Comparison of ENCODE assay signal across 8 mouse cellular contexts in the genomic region with DNA sequence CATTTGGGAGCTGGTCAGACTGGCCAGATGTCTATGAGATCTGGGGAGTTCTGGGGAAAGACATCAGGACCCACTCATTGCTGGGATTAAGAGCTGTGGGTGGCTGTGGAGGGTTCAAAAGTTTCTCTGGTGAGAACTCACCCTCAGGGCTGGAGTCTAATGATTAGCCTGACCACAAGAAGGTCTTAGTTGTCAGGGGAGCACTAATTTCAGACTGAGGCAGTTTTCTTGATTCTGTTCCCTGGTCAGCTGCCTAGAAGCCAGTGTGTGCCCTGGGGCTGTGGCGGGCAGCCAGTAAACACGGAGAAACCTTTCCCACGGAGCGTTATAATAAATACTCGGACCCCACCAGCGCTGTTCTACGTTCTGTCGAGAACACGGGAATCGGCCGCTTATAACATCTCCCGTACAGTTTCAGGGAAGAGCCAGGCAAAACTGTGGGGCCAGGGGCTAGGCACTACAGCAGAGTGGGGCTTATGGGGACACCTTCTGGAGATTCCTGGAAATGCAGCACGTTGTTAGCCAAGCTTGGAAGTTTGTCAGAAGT. TPM values are rescaled to one million over a fixed set of nuclear protein-coding genes. Genes with fewer than 3 reads are reported as not detected.
DNase-seq lines count a peak whose midpoint lies in the region; ATAC-seq and TF ChIP-seq lines count a peak whose summit lies in the region.

No protein-coding gene starts in this region.

- peak; percentile 66; the same call in 1 of the 2 replicates for ATAC-seq in embryonic facial prominence, embryonic 15.5 days (ENCODE audit: insufficient number of reproducible peaks, low FRiP score, low TSS enrichment, low read depth)
- ATAC-seq in heart, embryonic 13.5 days (ENCODE audit: extremely low read depth, insufficient number of reproducible peaks, low FRiP score, low TSS enrichment), result no peak
- ATAC-seq in lung, embryonic 16.5 days (ENCODE audit: low read depth), result peak; percentile 71
- no peak for ATAC-seq in inflammation-experienced regulatory T-cells, adult 6 months

- H3K27ac ChIP-seq in MEL (ENCODE audit: control insufficient read depth, low read depth, low read length), result no peak overlapping the region
- no peak overlapping the region for H3K27ac ChIP-seq in embryonic facial prominence, embryonic 15.5 days (replicated peaks)
- no peak overlapping the region for H3K27ac ChIP-seq in heart, embryonic 13.5 days (replicated peaks)
- 0 out of 2 replicates have a peak overlapping the region, but pooled peaks have one; percentile 22 for H3K27ac ChIP-seq in lung, embryonic 16.5 days (ENCODE audit: low read length)

- H3K36me3 ChIP-seq in MEL (ENCODE audit: control insufficient read depth in 1 of 2, insufficient read depth in 2 of 2, low read length in 2 of 2), result peaks cover 0 to 27% of the 10 kb centered on the region in 2 experiments; a peak in 2 of 4 replicates
- H3K36me3 ChIP-seq in embryonic facial prominence, embryonic 15.5 days, result no peaks in the 10 kb centered on the region
- H3K36me3 ChIP-seq in heart, embryonic 13.5 days, result no peaks in the 10 kb centered on the region
- H3K36me3 ChIP-seq in lung, embryonic 16.5 days (ENCODE audit: control insufficient read depth, insufficient read depth, low read length), result no peaks in the 10 kb centered on the region

- peak overlapping the region; percentile 74 for H3K4me2 ChIP-seq in embryonic facial prominence, embryonic 15.5 days (replicated peaks)
- H3K4me2 ChIP-seq in heart, embryonic 13.5 days, result peak overlapping the region; percentile 73
- peak overlapping the region; percentile 81 for H3K4me2 ChIP-seq in lung, embryonic 16.5 days (ENCODE audit: low read depth, low read length)

- DNase-seq in MEL (ENCODE audit: low read depth, low spot score), result peak; percentile 84
- peak; percentile 82 for DNase-seq in brain, adult 2 months (ENCODE audit: low read depth, low spot score)
- DNase-seq in kidney, postnatal 10 days, result peak; percentile 86
- peak; percentile 67 for DNase-seq in ovary, postnatal 14 days (ENCODE audit: low spot score)

- peak; percentile 76 to 85 (median 83) for TF ChIP-seq CTCF in MEL (IDR thresholded peaks at IDR 0.05 in 2 of 3, conservative IDR thresholded peaks at IDR 0.05 in 1 of 3; ENCODE audit: control insufficient read depth in 1 of 3, insufficient read depth in 1 of 3, low read depth in 2 of 3, low read length in 3 of 3, poor library complexity in 1 of 3, severe bottlenecking in 1 of 3)

- H3K79me2 ChIP-seq in MEL (ENCODE audit: control insufficient read depth, insufficient read depth, low read length, poor library complexity), result no peaks in the 10 kb centered on the region

- 3% methylated on average over 13 of the region's 13 CpGs for WGBS in embryonic facial prominence, embryonic 15.5 days
- 11% methylated on average over 13 of the region's 13 CpGs for WGBS in heart, embryonic 13.5 days
- WGBS in lung, embryonic 16.5 days, result 6% methylated on average over 13 of the region's 13 CpGs

- no peaks in the 10 kb centered on the region for H3K9me3 ChIP-seq in MEL (replicated peaks; ENCODE audit: insufficient read depth, low read length)
- H3K9me3 ChIP-seq in embryonic facial prominence, embryonic 15.5 days (replicated peaks), result no peaks in the 10 kb centered on the region
- H3K9me3 ChIP-seq in heart, embryonic 13.5 days, result no peaks in the 10 kb centered on the region
- H3K9me3 ChIP-seq in lung, embryonic 16.5 days (ENCODE audit: control insufficient read depth, low read length), result no peaks in the 10 kb centered on the region

- peak; percentile 81 for TF ChIP-seq RAD21 in MEL (IDR thresholded peaks at IDR 0.05; ENCODE audit: low read depth, low read length)

- TF ChIP-seq POLR2A in MEL (IDR thresholded peaks at IDR 0.05; ENCODE audit: control insufficient read depth in 1 of 2, insufficient read depth in 1 of 2, low read depth in 1 of 2, low read length in 2 of 2, poor library complexity in 1 of 2), result no peak

- peak overlapping the region; percentile 69 for H3K9ac ChIP-seq in MEL (ENCODE audit: control insufficient read depth, low read depth, low read length, poor library complexity, severe bottlenecking)
- H3K9ac ChIP-seq in embryonic facial prominence, embryonic 15.5 days, result peak overlapping the region; percentile 39
- peak overlapping the region; percentile 70 for H3K9ac ChIP-seq in heart, embryonic 13.5 days
- peak overlapping the region; percentile 74 for H3K9ac ChIP-seq in lung, embryonic 16.5 days (ENCODE audit: low read length)

- TF ChIP-seq EP300 in MEL (IDR thresholded peaks at IDR 0.05; ENCODE audit: low read depth in 1 of 2, low read length in 2 of 2), result 0 out of 4 replicates have a peak, but pooled peaks of 1 of the 2 experiments have one; percentile 11

- peaks cover 9 to 29% of the 10 kb centered on the region in 2 experiments; a peak in 3 of 4 replicates for H3K4me1 ChIP-seq in MEL (ENCODE audit: control insufficient read depth in 1 of 2, insufficient read depth in 2 of 2, low read length in 2 of 2)
- peaks cover 4% of the 10 kb centered on the region; the same call in 1 of the 2 replicates for H3K4me1 ChIP-seq in embryonic facial prominence, embryonic 15.5 days
- H3K4me1 ChIP-seq in heart, embryonic 13.5 days, result peaks cover 22% of the 10 kb centered on the region
- H3K4me1 ChIP-seq in lung, embryonic 16.5 days (replicated peaks; ENCODE audit: control insufficient read depth, insufficient read depth, low read length), result peaks cover 15% of the 10 kb centered on the region

- no peaks in the 10 kb centered on the region for H3K27me3 ChIP-seq in MEL (ENCODE audit: control insufficient read depth in 1 of 2, insufficient read depth in 2 of 2, low read length in 2 of 2)
- H3K27me3 ChIP-seq in embryonic facial prominence, embryonic 15.5 days, result no peaks in the 10 kb centered on the region
- H3K27me3 ChIP-seq in heart, embryonic 13.5 days (replicated peaks), result no peaks in the 10 kb centered on the region
- no peaks in the 10 kb centered on the region for H3K27me3 ChIP-seq in lung, embryonic 16.5 days (ENCODE audit: control insufficient read depth, insufficient read depth, low read depth, low read length)

- peak overlapping the region; percentile 75 to 90 for H3K4me3 ChIP-seq in MEL (ENCODE audit: control insufficient read depth in 1 of 2, insufficient read depth in 1 of 2, low read depth in 2 of 2, low read length in 2 of 2)
- H3K4me3 ChIP-seq in embryonic facial prominence, embryonic 15.5 days (replicated peaks), result peak overlapping the region; percentile 44
- peak overlapping the region; percentile 46 for H3K4me3 ChIP-seq in heart, embryonic 13.5 days
- H3K4me3 ChIP-seq in lung, embryonic 16.5 days (ENCODE audit: low read length), result peak overlapping the region; percentile 50

TF ChIP-seq in MEL, 35 proteins besides CTCF, POLR2A, EP300 and RAD21:
- TF ChIP-seq SMC3 (IDR thresholded peaks at IDR 0.05; ENCODE audit: low read depth, low read length), result peak; percentile 75
- 0 out of 2 replicates have a peak, but pooled peaks have one; percentile 26 for TF ChIP-seq MAX (IDR thresholded peaks at IDR 0.05; ENCODE audit: low read length)
- no peak for TF ChIP-seq ZMIZ1 (IDR thresholded peaks at IDR 0.05; ENCODE audit: low read depth, low read length)
- 0 out of 2 replicates have a peak, but pooled peaks have one; percentile 43 for TF ChIP-seq MYC (IDR thresholded peaks at IDR 0.05; ENCODE audit: low read depth, low read length)
- no peak for TF ChIP-seq ZKSCAN1 (IDR thresholded peaks at IDR 0.05; ENCODE audit: low read depth, low read length)
- TF ChIP-seq KAT2A (conservative IDR thresholded peaks at IDR 0.05; ENCODE audit: low read depth, low read length), result no peak
- 0 out of 2 replicates have a peak, but pooled peaks have one; percentile 19 for TF ChIP-seq ZNF384 (IDR thresholded peaks at IDR 0.05; ENCODE audit: low read depth, low read length)
- 0 out of 2 replicates have a peak, but pooled peaks have one; percentile 42 for TF ChIP-seq MAZ (IDR thresholded peaks at IDR 0.05; ENCODE audit: low read depth, low read length)
- TF ChIP-seq BHLHE40 (IDR thresholded peaks at IDR 0.05; ENCODE audit: borderline replicate concordance, low read depth, low read length), result no peak
- peak; percentile 70 for TF ChIP-seq ZC3H11A (IDR thresholded peaks at IDR 0.05; ENCODE audit: low read depth, low read length)

RNA-seq across cellular contexts. Expression of a gene that starts 3.7 kb away (rescaled TPM):
- total RNA-seq in MEL (2012; rRNA removed), result 13.9 and 17.2 TPM in 2 replicates
- polyA plus RNA-seq in MEL (2012; ENCODE audit: insufficient read depth in 1 of 2, insufficient read length in 2 of 2, low read depth in 1 of 2, low replicate concordance in 2 of 2, missing spikeins in 1 of 2), result 10 to 100 TPM in 1 of 2 experiments, not detected in 1; 26.9 TPM
- polyA plus RNA-seq in embryonic facial prominence, embryonic 15.5 days (2015; fragmentation: Nextera tagmentation; extraction: Ambion mirVana), result 32.3 and 37.3 TPM in 2 replicates
- 27.7 and 30.6 TPM in 2 replicates for polyA plus RNA-seq in heart, embryonic 13.5 days (2015; fragmentation: Nextera tagmentation; extraction: Ambion mirVana)
- 85.1 and 94.2 TPM in 2 replicates for polyA plus RNA-seq in lung, embryonic 16.5 days (2015; fragmentation: Nextera tagmentation; extraction: Ambion mirVana)
- polyA plus RNA-seq in inflammation-experienced regulatory T-cells, adult 6 months (2017; shearing (Covaris generic)), result 1 to 10 TPM in 1 of 3 experiments, under 1 TPM in 2; 0.16 to 1.1 (median 0.77) TPM

Comparison
In these comparisons a context has a peak if more than half of its experiments do, and no peak if none do; other contexts are left out.
1. ATAC-seq: peak in embryonic facial prominence, embryonic 15.5 days (single experiment) and lung, embryonic 16.5 days (single experiment); none in heart, embryonic 13.5 days (single experiment) and inflammation-experienced regulatory T-cells, adult 6 months (single experiment).
2. RNA of a gene that starts 3.7 kb away (polyA plus RNA-seq): 85.1 to 94.2 TPM in lung, embryonic 16.5 days, 32.3 to 37.3 TPM in embryonic facial prominence, embryonic 15.5 days, 27.7 to 30.6 TPM in heart, embryonic 13.5 days and 26.9 TPM in MEL; 0.16 to 1.1 TPM in inflammation-experienced regulatory T-cells, adult 6 months; every median in the first group is over 4 times any median in the second.
3. Peak in every context shown above with its lines, with median percentiles within 50 percentile points of each other: DNase-seq, H3K4me3 ChIP-seq, H3K9ac ChIP-seq and H3K4me2 ChIP-seq.